Mouse (Mus musculus) hindbrain, embryonic 13.5 days (tissue): Measurements from ENCODE around the gene Coro2b. TPM values are rescaled to one million over a fixed set of nuclear protein-coding genes. Genes with fewer than 3 reads are reported as not detected.

Experiments used
- ATAC-seq: fragments of 200-750 bp; cut with Nextera tagmentation; 2 replicates; pipeline ENCODE4 v1.8.0; 2017; ENCODE audit warnings: moderate TSS enrichment; ENCODE audit not compliant: low FRiP score
- H3K27ac ChIP-seq: fragments of 300-500 bp; sonication (generic); 2 replicates; pipeline ENCODE4 v1.5.1; 2015; ENCODE audit warnings: inconsistent platforms, mild to moderate bottlenecking, moderate library complexity
- H3K27me3 ChIP-seq: fragments of 300-500 bp; sonication (generic); 2 replicates; pipeline ENCODE4 v1.6.1; 2015; ENCODE audit warnings: mild to moderate bottlenecking, inconsistent platforms
- H3K36me3 ChIP-seq: fragments of 300-500 bp; sonication (generic); 2 replicates; pipeline ENCODE4 v1.6.1; 2015; ENCODE audit warnings: mild to moderate bottlenecking, inconsistent platforms
- H3K4me1 ChIP-seq: fragments of 300-500 bp; sonication (generic); replicated peaks from 2 replicates; pipeline ENCODE4 v1.6.1; 2015; ENCODE audit warnings: inconsistent platforms
- H3K4me2 ChIP-seq: fragments of 300-500 bp; sonication (generic); 2 replicates; pipeline ENCODE4 v1.6.1; 2015; ENCODE audit warnings: inconsistent platforms, mild to moderate bottlenecking, moderate library complexity
- H3K4me3 ChIP-seq: fragments of 300-500 bp; sonication (generic); 2 replicates; pipeline ENCODE4 v1.5.1; 2015; ENCODE audit warnings: mild to moderate bottlenecking, inconsistent platforms
- H3K9ac ChIP-seq: fragments of 300-500 bp; sonication (generic); 2 replicates; pipeline ENCODE4 v1.6.1; 2015; ENCODE audit warnings: mild to moderate bottlenecking, inconsistent platforms
- H3K9me3 ChIP-seq: fragments of 300-500 bp; sonication (generic); 2 replicates; pipeline ENCODE4 v1.6.1; 2016; ENCODE audit warnings: inconsistent platforms
- WGBS: fragments of 180-500 bp; shearing (Covaris S2); methylation state at CpG from one replicate; pipeline ENCODE4 v1.1.7; 2015; 5-methylcytosine and 5-hydroxymethylcytosine counted together
- polyA plus RNA-seq: library from polyadenylated mRNA; unstranded; fragments of >200 nt; fragmentation: Nextera tagmentation; extraction: Ambion mirVana; gene quantifications from 2 replicates; pipeline ENCODE4 v1.2.1, GENCODE M21; 2015

Gene Coro2b
- polyA plus RNA-seq, 1 experiment from 2014 or later: 39.0 TPM

GRCm38 (mm10) chr9:62506467-62507067 lies 30.3 kb downstream of the Coro2b start:
- no peak overlapping the region for H3K4me2 ChIP-seq
- 0 out of 2 replicates have a peak overlapping the region, but pooled peaks have one; percentile 18 for H3K27ac ChIP-seq
- 80% methylated on average over 11 of the region's 11 CpGs for WGBS
- no peaks in the 10 kb centered on the region for H3K9me3 ChIP-seq
- no peak for ATAC-seq
- no peak overlapping the region for H3K4me3 ChIP-seq
- H3K36me3 ChIP-seq: no peaks in the 10 kb centered on the region
- no peaks in the 10 kb centered on the region for H3K27me3 ChIP-seq
- H3K4me1 ChIP-seq: peaks cover 55% of the 10 kb centered on the region
- H3K9ac ChIP-seq: no peak overlapping the region

- Histone ChIP-seq H3K4me1 (peaks cover 36% of the 10 kb centered on the region), H3K4me3 (no peak overlapping the region), H3K9me3 (no peaks in the 10 kb centered on the region), H3K36me3 (peaks cover 6% of the 10 kb centered on the region; the same call in 1 of the 2 replicates), H3K4me2 (no peak overlapping the region), H3K27me3 (no peaks in the 10 kb centered on the region), H3K27ac (0 out of 2 replicates have a peak overlapping the region, but pooled peaks have one; percentile 35), H3K9ac (no peak overlapping the region)
- WGBS: 69% methylated on average over 7 of the region's 7 CpGs
- no peak for ATAC-seq
These were observed 32.7 kb downstream of the Coro2b start for GRCm38 (mm10) chr9:62504129-62504528.

GRCm38 (mm10) chr9:62502361-62502760 lies 34.5 kb downstream of the Coro2b start:
- H3K4me1 ChIP-seq: peaks cover 35% of the 10 kb centered on the region
- WGBS: 66% methylated on average over 2 of the region's 2 CpGs

GRCm38 (mm10) chr9:62501566-62501965 lies 35.3 kb downstream of the Coro2b start:
- H3K4me1 ChIP-seq: peaks cover 37% of the 10 kb centered on the region
- ATAC-seq: no peak
- WGBS: 90% methylated on average over 3 of the region's 3 CpGs

More at GRCm38 (mm10) chr9:62502361-62502760, 34.5 kb downstream of the Coro2b start:
- peaks cover 6% of the 10 kb centered on the region; the same call in 1 of the 2 replicates for H3K36me3 ChIP-seq
- no peak overlapping the region for H3K4me3 ChIP-seq
- H3K27ac ChIP-seq: no peak overlapping the region
- H3K9me3 ChIP-seq: no peaks in the 10 kb centered on the region
- no peak overlapping the region for H3K4me2 ChIP-seq
- no peak for ATAC-seq
- H3K27me3 ChIP-seq: no peaks in the 10 kb centered on the region
- no peak overlapping the region for H3K9ac ChIP-seq

GRCm38 (mm10) chr9:62500007-62500406 lies 36.8 kb downstream of the Coro2b start:
- Histone ChIP-seq H3K4me1 (peaks cover 33% of the 10 kb centered on the region), H3K27ac (no peak overlapping the region), H3K9me3 (no peaks in the 10 kb centered on the region), H3K4me2 (no peak overlapping the region), H3K36me3 (peaks cover 6% of the 10 kb centered on the region; the same call in 1 of the 2 replicates), H3K9ac (no peak overlapping the region), H3K4me3 (no peak overlapping the region), H3K27me3 (no peaks in the 10 kb centered on the region)
- 72% methylated on average over 4 of the region's 4 CpGs for WGBS
- ATAC-seq: no peak

More at GRCm38 (mm10) chr9:62501566-62501965, 35.3 kb downstream of the Coro2b start:
- H3K4me3 ChIP-seq: no peak overlapping the region
- H3K27me3 ChIP-seq: no peaks in the 10 kb centered on the region
- no peak overlapping the region for H3K9ac ChIP-seq
- H3K9me3 ChIP-seq: no peaks in the 10 kb centered on the region
- peaks cover 6% of the 10 kb centered on the region; the same call in 1 of the 2 replicates for H3K36me3 ChIP-seq
- no peak overlapping the region for H3K27ac ChIP-seq
- no peak overlapping the region for H3K4me2 ChIP-seq

GRCm38 (mm10) chr9:62498945-62499344 lies 37.9 kb downstream of the Coro2b start:
- H3K27ac ChIP-seq: no peak overlapping the region
- 85% methylated on average over 6 of the region's 6 CpGs for whole genome bisulfite sequencing
- H3K4me1 ChIP-seq: peaks cover 29% of the 10 kb centered on the region
- H3K4me3 ChIP-seq: no peak overlapping the region
- no peak overlapping the region for H3K4me2 ChIP-seq
- peaks cover 6% of the 10 kb centered on the region; the same call in 1 of the 2 replicates for H3K36me3 ChIP-seq
- no peaks in the 10 kb centered on the region for H3K27me3 ChIP-seq
- H3K9ac ChIP-seq: no peak overlapping the region
- H3K9me3 ChIP-seq: no peaks in the 10 kb centered on the region
- no peak for ATAC-seq

- ATAC-seq: no peak
- Histone ChIP-seq H3K4me2 (no peak overlapping the region), H3K4me3 (no peak overlapping the region), H3K4me1 (peaks cover 25% of the 10 kb centered on the region), H3K27me3 (no peaks in the 10 kb centered on the region), H3K27ac (peak overlapping the region; percentile 69), H3K9me3 (no peaks in the 10 kb centered on the region), H3K9ac (no peak overlapping the region), H3K36me3 (peaks cover 6% of the 10 kb centered on the region; the same call in 1 of the 2 replicates)
- 63% methylated on average over 18 of the region's 18 CpGs for WGBS
These were observed 39.4 kb downstream of the Coro2b start for GRCm38 (mm10) chr9:62497135-62498092.

- no peak overlapping the region for H3K9ac ChIP-seq
- H3K27me3 ChIP-seq: no peaks in the 10 kb centered on the region
- H3K4me1 ChIP-seq: peaks cover 31% of the 10 kb centered on the region
- H3K36me3 ChIP-seq: no peaks in the 10 kb centered on the region
- no peak overlapping the region for H3K27ac ChIP-seq
- 65% methylated on average over 6 of the region's 6 CpGs for WGBS
- no peak overlapping the region for H3K4me3 ChIP-seq
- ATAC-seq: no peak
- no peaks in the 10 kb centered on the region for H3K9me3 ChIP-seq
- H3K4me2 ChIP-seq: no peak overlapping the region
These were observed 44.4 kb downstream of the Coro2b start for GRCm38 (mm10) chr9:62492306-62492990.

- no peaks in the 10 kb centered on the region for H3K27me3 ChIP-seq
- no peak overlapping the region; the same call in 1 of the 2 replicates for H3K27ac ChIP-seq
- H3K4me1 ChIP-seq: peaks cover 26% of the 10 kb centered on the region
- no peak overlapping the region for H3K9ac ChIP-seq
- ATAC-seq: no peak
- no peaks in the 10 kb centered on the region for H3K9me3 ChIP-seq
- peaks cover 6% of the 10 kb centered on the region for H3K36me3 ChIP-seq
- H3K4me3 ChIP-seq: no peak overlapping the region
- 76% methylated on average over 5 of the region's 5 CpGs for WGBS
- H3K4me2 ChIP-seq: no peak overlapping the region
These were observed 45.2 kb downstream of the Coro2b start for GRCm38 (mm10) chr9:62491611-62492010.

GRCm38 (mm10) chr9:62491104-62491503 lies 45.7 kb downstream of the Coro2b start:
- no peak overlapping the region for H3K4me2 ChIP-seq
- H3K27me3 ChIP-seq: no peaks in the 10 kb centered on the region
- WGBS: 70% methylated on average over 3 of the region's 3 CpGs
- no peak overlapping the region for H3K27ac ChIP-seq
- peaks cover 6% of the 10 kb centered on the region for H3K36me3 ChIP-seq
- no peaks in the 10 kb centered on the region for H3K9me3 ChIP-seq
- H3K4me3 ChIP-seq: no peak overlapping the region
- H3K4me1 ChIP-seq: peaks cover 26% of the 10 kb centered on the region
- H3K9ac ChIP-seq: no peak overlapping the region
- ATAC-seq: no peak

GRCm38 (mm10) chr9:62484107-62484506 lies 52.7 kb downstream of the Coro2b start:
- H3K27ac ChIP-seq: peak overlapping the region; percentile 6; the same call in 1 of the 2 replicates
- H3K4me1 ChIP-seq: peaks cover 32% of the 10 kb centered on the region
- H3K27me3 ChIP-seq: no peaks in the 10 kb centered on the region
- H3K36me3 ChIP-seq: peaks cover 6% of the 10 kb centered on the region
- H3K4me3 ChIP-seq: no peak overlapping the region
- no peak overlapping the region for H3K9ac ChIP-seq
- ATAC-seq: peak; percentile 69
- WGBS: 18% methylated on average over 4 of the region's 4 CpGs
- no peaks in the 10 kb centered on the region for H3K9me3 ChIP-seq
- H3K4me2 ChIP-seq: no peak overlapping the region

GRCm38 (mm10) chr9:62482788-62483187 lies 54.1 kb downstream of the Coro2b start:
- no peaks in the 10 kb centered on the region for H3K9me3 ChIP-seq
- H3K4me1 ChIP-seq: peaks cover 28% of the 10 kb centered on the region
- H3K4me2 ChIP-seq: no peak overlapping the region
- ATAC-seq: no peak
- H3K4me3 ChIP-seq: no peak overlapping the region
- H3K9ac ChIP-seq: no peak overlapping the region
- WGBS: 80% methylated on average over 3 of the region's 3 CpGs
- H3K36me3 ChIP-seq: peaks cover 6% of the 10 kb centered on the region
- H3K27me3 ChIP-seq: no peaks in the 10 kb centered on the region
- no peak overlapping the region for H3K27ac ChIP-seq
